ENCODE assay signal across 16 mouse cellular contexts in genomic region chr1:175699796-175700195, GRCm38 (mm10). TPM values are rescaled to one million over a fixed set of nuclear protein-coding genes. Genes with fewer than 3 reads are reported as not detected.
DNase-seq lines count a peak whose midpoint lies in the region; ATAC-seq lines count a peak whose summit lies in the region.
"Had no signal": no experiment of that assay in that cellular context is flagged by ENCODE, and none has a peak within 500 bp of the region (broad histone marks: within the 10 kb centered on the region; RNA-seq: fewer than 3 reads in every experiment).

No protein-coding gene starts in this region.

- intact Hi-C loops in gastrocnemius, postnatal 36 days (cut with DNase I), result no loop called here

- no peak overlapping the region for H3K4me3 ChIP-seq in intestine, embryonic 15.5 days (replicated peaks)
- no peak overlapping the region for H3K4me3 ChIP-seq in intestine, embryonic 16.5 days (ENCODE audit: low read length)
- H3K4me3 ChIP-seq in megakaryocyte, embryonic 14.5 days (replicated peaks), result peak overlapping the region; percentile 62
- H3K4me3 ChIP-seq: forebrain, embryonic 12.5 days; midbrain, embryonic 12.5 days had no signal

- H3K27me3 ChIP-seq in intestine, embryonic 15.5 days (replicated peaks), result no peaks in the 10 kb centered on the region
- no peaks in the 10 kb centered on the region for H3K27me3 ChIP-seq in intestine, embryonic 16.5 days (replicated peaks; ENCODE audit: control insufficient read depth, insufficient read depth, low read length)
- H3K27me3 ChIP-seq in megakaryocyte, embryonic 14.5 days (replicated peaks), result peaks cover 1% of the 10 kb centered on the region
- H3K27me3 ChIP-seq: forebrain, embryonic 12.5 days; midbrain, embryonic 12.5 days had no signal

- WGBS in intestine, embryonic 15.5 days, result 40% methylated on average over 4 of the region's 4 CpGs
- 33% methylated on average over 4 of the region's 4 CpGs for WGBS in intestine, embryonic 16.5 days

- DNase-seq in urinary bladder, postnatal 10 days (ENCODE audit: low spot score), result no peak
- DNase-seq in gastrocnemius, postnatal 36 days, result no peak
- DNase-seq: embryo, embryonic 11 days; heart, adult 11 months; heart, postnatal 4 days; right cerebral cortex, postnatal 4 days had no signal

- H3K4me2 ChIP-seq in intestine, embryonic 15.5 days (replicated peaks), result no peak overlapping the region
- no peak overlapping the region for H3K4me2 ChIP-seq in intestine, embryonic 16.5 days (ENCODE audit: low read depth, low read length)
- H3K4me2 ChIP-seq: forebrain, embryonic 12.5 days; midbrain, embryonic 12.5 days had no signal

- no peaks in the 10 kb centered on the region for H3K9me3 ChIP-seq in intestine, embryonic 15.5 days
- H3K9me3 ChIP-seq in intestine, embryonic 16.5 days (ENCODE audit: control insufficient read depth, low read length), result no peaks in the 10 kb centered on the region
- H3K9me3 ChIP-seq in megakaryocyte, embryonic 14.5 days, result no peaks in the 10 kb centered on the region
- H3K9me3 ChIP-seq: forebrain, embryonic 12.5 days; midbrain, embryonic 12.5 days had no signal

- H3K27ac ChIP-seq in intestine, embryonic 15.5 days, result no peak overlapping the region
- H3K27ac ChIP-seq in intestine, embryonic 16.5 days (ENCODE audit: low read length), result no peak overlapping the region
- H3K27ac ChIP-seq: forebrain, embryonic 12.5 days; midbrain, embryonic 12.5 days had no signal

- no peaks in the 10 kb centered on the region for H3K36me3 ChIP-seq in intestine, embryonic 15.5 days
- no peaks in the 10 kb centered on the region for H3K36me3 ChIP-seq in intestine, embryonic 16.5 days (ENCODE audit: control insufficient read depth, insufficient read depth, low read length)
- no peaks in the 10 kb centered on the region for H3K36me3 ChIP-seq in megakaryocyte, embryonic 14.5 days (replicated peaks; ENCODE audit: low read length)
- H3K36me3 ChIP-seq: forebrain, embryonic 12.5 days; midbrain, embryonic 12.5 days had no signal

- ATAC-seq in intestine, embryonic 15.5 days, result peak; percentile 25; the same call in 1 of the 2 replicates
- ATAC-seq in intestine, embryonic 16.5 days, result no peak
- ATAC-seq in megakaryocyte, adult 5-6 weeks (ENCODE audit: poor library complexity, severe bottlenecking), result no peak
- ATAC-seq in activated CD4-positive, CD25-positive, alpha-beta regulatory T cell, adult 4 months, result peak; percentile 32
- ATAC-seq in megakaryocyte-erythroid progenitor cell, adult 5-6 weeks (replicated peaks; ENCODE audit: low FRiP score, low TSS enrichment, poor library complexity, severe bottlenecking), result 0 out of 2 replicates have a peak, but pooled peaks have one; percentile 55

- H3K4me1 ChIP-seq in intestine, embryonic 15.5 days (replicated peaks), result no peaks in the 10 kb centered on the region
- no peaks in the 10 kb centered on the region for H3K4me1 ChIP-seq in intestine, embryonic 16.5 days (ENCODE audit: control insufficient read depth, insufficient read depth, low read length)
- H3K4me1 ChIP-seq in megakaryocyte, embryonic 14.5 days, result peaks cover 7% of the 10 kb centered on the region; the same call in 1 of the 2 replicates
- H3K4me1 ChIP-seq: forebrain, embryonic 12.5 days; midbrain, embryonic 12.5 days had no signal

- no peak overlapping the region for H3K9ac ChIP-seq in intestine, embryonic 15.5 days
- no peak overlapping the region for H3K9ac ChIP-seq in intestine, embryonic 16.5 days (ENCODE audit: low read depth, low read length)
- H3K9ac ChIP-seq: forebrain, embryonic 12.5 days; midbrain, embryonic 12.5 days had no signal

RNA-seq across cellular contexts. Expression of gene Wdr64, which starts 1.4 kb away (rescaled TPM):
- polyA plus RNA-seq in intestine, embryonic 15.5 days (2015; fragmentation: Nextera tagmentation; extraction: Ambion mirVana), result not detected in 2 replicates
- polyA plus RNA-seq in intestine, embryonic 16.5 days (2015; fragmentation: Nextera tagmentation; extraction: Ambion mirVana), result not detected in 2 replicates
- polyA plus RNA-seq in megakaryocyte, embryonic 14.5 days (2012; ENCODE audit: insufficient read depth, low replicate concordance), result not detected in 2 replicates
- not detected in 2 replicates for total RNA-seq in megakaryocyte, adult 5-6 weeks (2015)
- not detected in 2 replicates for total RNA-seq in megakaryocyte, adult 5-6 weeks (2017)
- polyA plus RNA-seq in activated CD4-positive, CD25-positive, alpha-beta regulatory T cell, adult 4 months (2017; shearing (Covaris generic)), result not detected
- not detected in 2 replicates for total RNA-seq in megakaryocyte-erythroid progenitor cell, adult 5-6 weeks (2014; fragmentation: Nextera tagmentation)
- total RNA-seq in megakaryocyte-erythroid progenitor cell, adult 5-6 weeks (2017), result not detected in 2 replicates
- total RNA-seq in gastrocnemius, postnatal 36 days (2021), result not detected
- total RNA-seq: heart, postnatal 4 days; left cerebral cortex, postnatal 25 days had no signal
- polyA plus RNA-seq: forebrain, embryonic 12.5 days; midbrain, embryonic 12.5 days; neural tube, embryonic 14.5 days had no signal

RNA-seq across cellular contexts. Expression of gene Chml, which starts 7.1 kb away (rescaled TPM):
- polyA plus RNA-seq in intestine, embryonic 15.5 days (2015; fragmentation: Nextera tagmentation; extraction: Ambion mirVana), result 2.4 and 2.6 TPM in 2 replicates
- 1.7 and 2.1 TPM in 2 replicates for polyA plus RNA-seq in intestine, embryonic 16.5 days (2015; fragmentation: Nextera tagmentation; extraction: Ambion mirVana)
- 7.5 and 28.0 TPM in 2 replicates for polyA plus RNA-seq in megakaryocyte, embryonic 14.5 days (2012; ENCODE audit: insufficient read depth, low replicate concordance)
- total RNA-seq in megakaryocyte, adult 5-6 weeks (2015), result 14.2 and 17.0 TPM in 2 replicates
- 28.4 and 38.1 TPM in 2 replicates for total RNA-seq in megakaryocyte, adult 5-6 weeks (2017)
- under 1 TPM; 0.38 to 0.84 TPM for polyA plus RNA-seq in activated CD4-positive, CD25-positive, alpha-beta regulatory T cell, adult 4 months (2017; shearing (Covaris generic))
- 7.0 and 12.6 TPM in 2 replicates for total RNA-seq in megakaryocyte-erythroid progenitor cell, adult 5-6 weeks (2014; fragmentation: Nextera tagmentation)
- total RNA-seq in megakaryocyte-erythroid progenitor cell, adult 5-6 weeks (2017), result 12.5 and 15.8 TPM in 2 replicates
- total RNA-seq in gastrocnemius, postnatal 36 days (2021), result 1 to 10 TPM; 2.2 to 2.5 TPM

RNA-seq across cellular contexts. Expression of gene Opn3, which starts 7.2 kb away (rescaled TPM):
- polyA plus RNA-seq in intestine, embryonic 15.5 days (2015; fragmentation: Nextera tagmentation; extraction: Ambion mirVana), result 6.5 and 7.1 TPM in 2 replicates
- polyA plus RNA-seq in intestine, embryonic 16.5 days (2015; fragmentation: Nextera tagmentation; extraction: Ambion mirVana), result 5.6 and 5.9 TPM in 2 replicates
- polyA plus RNA-seq in megakaryocyte, embryonic 14.5 days (2012; ENCODE audit: insufficient read depth, low replicate concordance), result 1.0 and 3.9 TPM in 2 replicates
- total RNA-seq in megakaryocyte, adult 5-6 weeks (2015), result 1.5 and 1.9 TPM in 2 replicates
- total RNA-seq in megakaryocyte, adult 5-6 weeks (2017), result 0.37 and 1.7 TPM in 2 replicates
- polyA plus RNA-seq in activated CD4-positive, CD25-positive, alpha-beta regulatory T cell, adult 4 months (2017; shearing (Covaris generic)), result not detected
- total RNA-seq in megakaryocyte-erythroid progenitor cell, adult 5-6 weeks (2014; fragmentation: Nextera tagmentation), result 0.72 TPM in 1 of 2 replicates, not detected in the other
- 0.23 and 1.1 TPM in 2 replicates for total RNA-seq in megakaryocyte-erythroid progenitor cell, adult 5-6 weeks (2017)
- total RNA-seq in gastrocnemius, postnatal 36 days (2021), result 1 to 10 TPM; 3.3 to 5.0 TPM

Comparison
In these comparisons a context has a peak if more than half of its experiments do, and no peak if none do; other contexts are left out.
1. ATAC-seq: peak in intestine, embryonic 15.5 days (single experiment), activated CD4-positive, CD25-positive, alpha-beta regulatory T cell, adult 4 months (single experiment) and megakaryocyte-erythroid progenitor cell, adult 5-6 weeks (single experiment); none in intestine, embryonic 16.5 days (single experiment) and megakaryocyte, adult 5-6 weeks (single experiment).